Mouse (Mus musculus) cerebral cortex, adult 2 months (tissue): Measurements from ENCODE around the gene Uqcc2.

Experiments
- WGBS: fragments of 180-500 bp; shearing (Covaris S2); methylation state at CpG from one replicate; pipeline ENCODE4 v1.1.7; 2018; 5-methylcytosine and 5-hydroxymethylcytosine counted together

Gene Uqcc2

DNA sequence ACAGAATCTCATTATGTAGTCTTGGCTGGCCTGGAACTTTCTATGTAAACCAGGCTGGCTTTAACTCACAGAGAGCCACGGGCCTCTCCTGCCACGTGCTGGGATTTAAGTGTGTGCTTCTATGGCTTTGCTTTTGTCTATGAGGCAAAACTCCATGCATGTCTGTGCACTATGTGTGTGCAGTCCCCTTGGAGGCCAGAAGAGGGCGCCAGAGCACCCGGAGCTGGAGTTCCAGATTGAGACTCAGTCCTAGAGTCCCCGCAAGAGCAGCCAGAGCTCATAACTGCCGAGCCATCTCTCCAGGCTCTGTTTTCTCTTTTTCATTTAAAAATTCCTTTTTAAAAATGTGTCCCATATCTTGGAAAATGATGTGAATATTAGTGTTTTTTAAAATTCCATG, 55.8 kb downstream of the Uqcc2 start:
- WGBS, result 86% methylated on average over 6 of the region's 6 CpGs

DNA sequence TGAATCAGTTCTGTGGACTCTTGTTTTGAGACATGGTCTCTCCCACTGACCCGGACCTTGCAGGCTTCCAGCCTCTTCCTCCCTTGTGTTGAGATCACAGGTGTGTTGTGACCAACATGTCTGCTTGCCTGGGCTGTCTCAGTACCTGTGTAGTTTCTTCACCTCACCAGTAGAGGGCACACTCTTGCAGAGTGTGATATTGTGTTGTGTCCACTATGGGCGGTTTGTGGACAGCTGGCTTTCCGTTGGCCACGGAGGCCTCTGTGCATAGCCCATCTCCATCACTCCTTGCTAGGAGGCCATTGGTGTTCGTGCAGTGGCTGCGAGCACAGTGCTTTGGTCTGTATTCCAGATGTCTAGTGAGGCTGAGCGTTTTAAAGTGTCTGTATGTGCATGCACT, 56.6 kb downstream of the Uqcc2 start:
- 96% methylated on average over 7 of the region's 7 CpGs for WGBS

GRCm38 (mm10) chr17:27074849-27075745, 58.6 kb downstream of the Uqcc2 start:
- 81% methylated on average over 17 of the region's 17 CpGs for WGBS

DNA sequence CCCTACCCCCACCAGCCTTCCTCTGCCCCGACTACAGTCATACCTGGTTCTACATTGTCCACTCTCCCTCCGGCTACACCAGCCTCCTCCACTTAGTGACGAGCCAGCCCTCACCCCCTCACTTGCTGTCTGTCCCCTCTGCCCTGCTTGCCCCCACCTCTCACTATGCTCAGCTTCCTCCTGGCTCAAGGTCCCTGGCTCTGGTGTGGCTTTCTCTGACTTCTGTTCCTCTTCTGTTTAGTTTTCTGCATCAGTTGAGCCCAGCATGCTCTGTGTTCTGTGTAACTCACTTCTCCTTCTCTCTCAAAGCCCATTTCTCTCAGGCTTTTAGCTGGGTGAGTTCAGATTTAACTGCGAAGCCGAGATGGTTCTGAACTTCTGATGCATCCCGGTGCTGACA, 59.5 kb downstream of the Uqcc2 start:
- WGBS, result 77% methylated on average over 6 of the region's 6 CpGs

DNA sequence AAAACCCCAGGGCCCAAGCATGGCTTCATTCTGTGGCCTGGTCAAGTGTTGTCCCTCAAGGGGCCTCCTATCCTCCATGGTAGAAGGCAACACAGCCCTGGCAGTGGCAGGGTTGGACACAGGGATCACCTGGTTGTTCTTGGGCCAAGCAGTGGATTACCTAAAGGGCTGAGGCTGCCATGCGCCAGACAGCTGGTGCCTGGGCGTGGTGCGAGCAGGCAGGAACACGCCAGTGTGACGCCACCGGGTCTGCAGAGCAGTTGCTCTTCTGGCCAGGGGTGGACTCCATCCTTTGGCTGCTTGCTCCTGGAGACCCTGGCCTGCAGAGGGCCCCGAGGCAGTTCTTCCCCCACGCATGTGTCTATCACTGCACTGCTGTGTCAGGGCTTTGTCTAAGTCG, 59.9 kb downstream of the Uqcc2 start:
- 81% methylated on average over 9 of the region's 9 CpGs for WGBS

DNA sequence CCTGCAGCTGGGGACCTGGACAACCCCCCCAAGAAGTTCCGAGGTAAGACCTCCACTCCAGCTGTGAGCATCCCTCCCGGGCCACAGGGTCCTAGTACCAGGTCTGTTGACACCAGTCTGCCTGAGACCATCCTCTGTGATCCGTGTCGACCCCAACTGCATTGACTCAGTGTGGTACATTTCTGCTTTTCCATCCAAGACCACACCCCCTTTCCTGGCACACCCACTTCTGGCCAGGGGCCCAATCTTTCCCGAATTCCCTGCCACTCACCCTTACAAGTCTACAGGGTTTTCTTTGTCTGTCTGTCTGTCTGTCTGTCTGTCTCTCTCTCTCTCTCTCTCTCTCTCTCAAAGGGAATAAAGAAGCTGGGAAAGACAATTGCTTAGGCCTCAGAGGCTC, 60.6 kb downstream of the Uqcc2 start:
- 68% methylated on average over 5 of the region's 5 CpGs for WGBS
